Mouse (Mus musculus) limb, embryonic 14.5 days (tissue): Measurements from ENCODE around the gene Gpr39. TPM values are rescaled to one million over a fixed set of nuclear protein-coding genes. Genes with fewer than 3 reads are reported as not detected.

Source experiments
- ATAC-seq: fragments of 200-750 bp; cut with Nextera tagmentation; 2 replicates; pipeline ENCODE4 v1.8.0; 2017; ENCODE audit warnings: low read depth, moderate number of reproducible peaks, moderate TSS enrichment; ENCODE audit not compliant: low FRiP score
- DNase-seq: peaks from one replicate; pipeline ENCODE4 v3.0.0-alpha.2; 2015; ENCODE audit warnings: low spot score
- H3K27ac ChIP-seq: fragments of 300-500 bp; sonication (generic); replicated peaks from 2 replicates; pipeline ENCODE4 v1.5.1; 2014; ENCODE audit warnings: low read depth, mild to moderate bottlenecking, low read length, moderate library complexity, mixed read lengths
- H3K27me3 ChIP-seq: fragments of 300-500 bp; sonication (generic); 2 replicates; pipeline ENCODE4 v1.6.1; 2014; ENCODE audit warnings: low read length, mixed read lengths; ENCODE audit not compliant: control insufficient read depth, insufficient read depth
- H3K36me3 ChIP-seq: fragments of 300-500 bp; sonication (generic); 2 replicates; pipeline ENCODE4 v1.6.1; 2014; ENCODE audit warnings: mild to moderate bottlenecking, low read length, moderate library complexity, mixed read lengths; ENCODE audit not compliant: control insufficient read depth, insufficient read depth
- H3K4me1 ChIP-seq: fragments of 300-500 bp; sonication (generic); 2 replicates; pipeline ENCODE4 v1.6.1; 2014; ENCODE audit warnings: antibody characterized with exemption, low read length, mixed read lengths; ENCODE audit not compliant: control insufficient read depth, insufficient read depth
- H3K4me2 ChIP-seq: fragments of 300-500 bp; sonication (generic); replicated peaks from 2 replicates; pipeline ENCODE4 v1.6.1; 2014; ENCODE audit warnings: low read depth, mild to moderate bottlenecking, low read length, moderate library complexity; ENCODE audit not compliant: severe bottlenecking
- H3K4me3 ChIP-seq: fragments of 300-500 bp; sonication (generic); replicated peaks from 2 replicates; pipeline ENCODE4 v1.5.1; 2014; ENCODE audit warnings: low read length
- H3K9ac ChIP-seq: fragments of 300-500 bp; sonication (generic); 2 replicates; pipeline ENCODE4 v1.6.1; 2014; ENCODE audit warnings: mild to moderate bottlenecking, low read depth, low read length, moderate library complexity; ENCODE audit not compliant: severe bottlenecking
- H3K9me3 ChIP-seq: fragments of 300-500 bp; sonication (generic); 2 replicates; pipeline ENCODE4 v1.6.1; 2016; ENCODE audit warnings: low read length; ENCODE audit not compliant: control insufficient read depth
- POLR2A ChIP-seq: fragments of 200-500 bp; IDR thresholded peaks from 2 replicates; pipeline ENCODE4 v1.8.0; 2012; ENCODE audit warnings: inconsistent platforms, mild to moderate bottlenecking, moderate library complexity, borderline replicate concordance; ENCODE audit not compliant: insufficient read depth, insufficient read length; ENCODE audit errors: extremely low read depth
- WGBS: fragments of 180-500 bp; shearing (Covaris S2); extraction: QIAGEN DNeasy Blood & Tissue Kit; methylation state at CpG from one replicate; pipeline ENCODE4 v1.1.7; 2014; 5-methylcytosine and 5-hydroxymethylcytosine counted together
- polyA plus RNA-seq, 2 experiments: library from polyadenylated mRNA; depleted of rRNA in 1 of 2; stranded (reverse) in 1 of 2; unstranded in 1 of 2; fragments of >200 nt; fragmentation: Nextera tagmentation in 1 of 2; extraction: Ambion mirVana in 1 of 2; gene quantifications; 2 replicates each; pipeline versions ENCODE4 v1.2.1 to v1.2.3; 2012 to 2014

Gpr39 gene
- polyA plus RNA-seq, 2 experiments = 0.12 to 0.23 TPM

GRCm38 (mm10) chr1:125715286-125715685 is 38.5 kb downstream of the Gpr39 start:
- Histone ChIP-seq H3K9me3 (no peaks in the 10 kb centered on the region), H3K36me3 (no peaks in the 10 kb centered on the region), H3K27ac (no peak overlapping the region), H3K27me3 (no peaks in the 10 kb centered on the region), H3K9ac (no peak overlapping the region), H3K4me1 (no peaks in the 10 kb centered on the region), H3K4me2 (no peak overlapping the region), H3K4me3 (no peak overlapping the region)
- no peak for DNase-seq
- ATAC-seq = no peak
- TF ChIP-seq POLR2A = no peak
- 78% methylated on average over 3 of the region's 3 CpGs for WGBS

- H3K4me1 ChIP-seq = no peaks in the 10 kb centered on the region
- no peaks in the 10 kb centered on the region for H3K36me3 ChIP-seq
- H3K4me2 ChIP-seq = no peak overlapping the region
- no peak for TF ChIP-seq POLR2A
- no peak overlapping the region for H3K27ac ChIP-seq
- no peak for DNase-seq
- H3K27me3 ChIP-seq = no peaks in the 10 kb centered on the region
- H3K4me3 ChIP-seq = no peak overlapping the region
- ATAC-seq = no peak
- no peaks in the 10 kb centered on the region for H3K9me3 ChIP-seq
- WGBS = 85% methylated on average over 6 of the region's 6 CpGs
- no peak overlapping the region for H3K9ac ChIP-seq
Observed at GRCm38 (mm10) chr1:125716241-125716640, 39.4 kb downstream of the Gpr39 start.

- H3K27ac ChIP-seq = no peak overlapping the region
- no peaks in the 10 kb centered on the region for H3K36me3 ChIP-seq
- no peak for TF ChIP-seq POLR2A
- WGBS = 86% methylated on average over 5 of the region's 5 CpGs
- no peaks in the 10 kb centered on the region for H3K27me3 ChIP-seq
- H3K9me3 ChIP-seq = no peaks in the 10 kb centered on the region
- DNase-seq = no peak
- no peaks in the 10 kb centered on the region for H3K4me1 ChIP-seq
- no peak overlapping the region for H3K9ac ChIP-seq
- H3K4me3 ChIP-seq = no peak overlapping the region
- no peak for ATAC-seq
- no peak overlapping the region for H3K4me2 ChIP-seq
Observed at GRCm38 (mm10) chr1:125717906-125718305, 41.1 kb downstream of the Gpr39 start.

GRCm38 (mm10) chr1:125719127-125719526 is 42.3 kb downstream of the Gpr39 start:
- no peak overlapping the region for H3K4me3 ChIP-seq
- no peak overlapping the region for H3K27ac ChIP-seq
- H3K27me3 ChIP-seq = no peaks in the 10 kb centered on the region
- H3K9me3 ChIP-seq = no peaks in the 10 kb centered on the region
- TF ChIP-seq POLR2A = no peak
- no peaks in the 10 kb centered on the region for H3K4me1 ChIP-seq
- ATAC-seq (no peak), DNase-seq (no peak)
- H3K4me2 ChIP-seq = no peak overlapping the region
- H3K36me3 ChIP-seq = no peaks in the 10 kb centered on the region
- 65% methylated on average over 6 of the region's 6 CpGs for WGBS
- no peak overlapping the region for H3K9ac ChIP-seq

- no peak overlapping the region for H3K4me2 ChIP-seq
- H3K9me3 ChIP-seq = no peaks in the 10 kb centered on the region
- H3K9ac ChIP-seq = no peak overlapping the region
- no peaks in the 10 kb centered on the region for H3K27me3 ChIP-seq
- no peaks in the 10 kb centered on the region for H3K36me3 ChIP-seq
- ATAC-seq = no peak
- no peak overlapping the region for H3K27ac ChIP-seq
- WGBS = 91% methylated on average over 12 of the region's 12 CpGs
- no peaks in the 10 kb centered on the region for H3K4me1 ChIP-seq
- no peak overlapping the region for H3K4me3 ChIP-seq
- TF ChIP-seq POLR2A = no peak
- no peak for DNase-seq
Observed at GRCm38 (mm10) chr1:125721104-125721758, 44.4 kb downstream of the Gpr39 start.
